Mouse (Mus musculus) G1E (cell line): ENCODE data around the gene Gm21294. TPM values are rescaled to one million over a fixed set of nuclear protein-coding genes. Genes with fewer than 3 reads are reported as not detected.
"Not testable (repeated sequence)": the region's sequence is repeated elsewhere in the genome, so short reads cannot be mapped to it uniquely, and the experiment has no call there.

Experiments
- ATAC-seq: 2 replicates; pipeline ENCODE4 v1.8.0; 2016; ENCODE audit warnings: mild to moderate bottlenecking; ENCODE audit not compliant: insufficient number of reproducible peaks, poor library complexity, low FRiP score, severe bottlenecking; ENCODE audit errors: extremely low read depth
- DNase-seq: peaks from one replicate; pipeline ENCODE4 v3.0.0; 2012; ENCODE audit warnings: low spot score
- H3K27me3 ChIP-seq: 2 replicates; pipeline ENCODE4 v1.6.1; 2012; ENCODE audit warnings: mild to moderate bottlenecking, low read length, inconsistent platforms; ENCODE audit not compliant: insufficient read depth
- H3K36me3 ChIP-seq: replicated peaks from 2 replicates; pipeline ENCODE3; 2012; ENCODE audit warnings: mild to moderate bottlenecking, inconsistent platforms
- H3K4me1 ChIP-seq: 2 replicates; pipeline ENCODE4 v1.6.1; 2012; ENCODE audit warnings: low read depth, low read length, inconsistent platforms, mixed read lengths; ENCODE audit not compliant: insufficient read depth
- H3K4me3 ChIP-seq: 2 replicates; pipeline ENCODE4 v1.5.1; 2012; ENCODE audit warnings: low read depth, mild to moderate bottlenecking, inconsistent platforms, low read length, moderate library complexity, mixed read lengths
- H3K9me3 ChIP-seq: replicated peaks from 2 replicates; pipeline ENCODE4 v1.6.1; 2012; ENCODE audit warnings: inconsistent platforms
- polyA plus RNA-seq: library from polyadenylated mRNA; stranded (reverse); fragments of >175 nt; gene quantifications from 2 replicates; pipeline ENCODE4 v1.2.3, GENCODE M21; 2012
- total RNA-seq, 2 experiments: library from RNA; stranded (forward) in 1 of 2; stranded (reverse) in 1 of 2; fragments of 200-1000 nt in 1 of 2; fragments of >200 nt in 1 of 2; fragmentation: Nextera tagmentation in 1 of 2; gene quantifications; 2 replicates each; pipeline ENCODE4 v1.2.3; 2014 to 2017

Gene Gm21294
- total RNA-seq (2014; fragmentation: Nextera tagmentation) (not detected in 2 replicates), total RNA-seq (2017) (not detected in 2 replicates), polyA plus RNA-seq (not detected in 2 replicates)

GRCm38 (mm10) chrY:89052506-89052905 lies at the start of gene Gm21294:
TSS of gene Gm21294 (plus strand) at chrY:89052806.
- H3K4me1 ChIP-seq, ATAC-seq, H3K9me3 ChIP-seq, H3K27me3 ChIP-seq, H3K4me3 ChIP-seq, H3K36me3 ChIP-seq, DNase-seq: not testable (repeated sequence)

- H3K9me3 ChIP-seq, ATAC-seq, H3K4me3 ChIP-seq, H3K27me3 ChIP-seq, H3K4me1 ChIP-seq, H3K36me3 ChIP-seq, DNase-seq: not testable (repeated sequence)
These were observed 73.6 kb downstream of the Gm21294 start for GRCm38 (mm10) chrY:89126246-89126645.
